Mouse (Mus musculus): ENCODE data around the gene Exoc6.
"Not testable (repeated sequence)": the region's sequence is repeated elsewhere in the genome, so short reads cannot be mapped to it uniquely, and the experiment has no call there.

- TF ChIP-seq CTCF (IDR thresholded peaks at IDR 0.05; ENCODE audit: borderline replicate concordance, control insufficient read depth, extremely low read depth, insufficient read depth, low read length, poor library complexity); POLR2A (IDR thresholded peaks at IDR 0.05; ENCODE audit: control insufficient read depth, extremely low read depth, insufficient read depth, low read length, poor library complexity): not testable (repeated sequence)
Measured at GRCm38 (mm10) chr19:37554266-37554650, 4.0 kb downstream of the Exoc6 start.
